Mouse (Mus musculus) small intestine, adult 2 months (tissue): ENCODE data around the gene Ppp1r1b.

Experiments used
- CTCF ChIP-seq: fragments of 200-500 bp; IDR thresholded peaks from 2 replicates; pipeline ENCODE4 v1.5.1; 2012; ENCODE audit warnings: low read depth, mild to moderate bottlenecking, control low read depth, inconsistent platforms, low read length, moderate library complexity, mixed read lengths; ENCODE audit not compliant: insufficient replicate concordance, insufficient read length; ENCODE audit errors: extremely low read depth
- POLR2A ChIP-seq: fragments of 200-500 bp; IDR thresholded peaks from 2 replicates; pipeline ENCODE4 v1.6.1; 2012; ENCODE audit warnings: low read depth, mild to moderate bottlenecking, control low read depth, inconsistent platforms, low read length, moderate library complexity

- no peak for TF ChIP-seq POLR2A
- no peak for TF ChIP-seq CTCF
Observed at GRCm38 (mm10) chr11:98333981-98334741, 14.0 kb upstream of the Ppp1r1b start.
